Mouse (Mus musculus): Measurements from ENCODE around the gene Gale. TPM values are rescaled to one million over a fixed set of nuclear protein-coding genes. Genes with fewer than 3 reads are reported as not detected.

Gale gene
- polyA plus RNA-seq (2014; fragmentation: Illumina TruSeq; extraction: RNeasy Lipid Tissue Mini Kit (QIAGEN cat#74804)) = not detected

DNA sequence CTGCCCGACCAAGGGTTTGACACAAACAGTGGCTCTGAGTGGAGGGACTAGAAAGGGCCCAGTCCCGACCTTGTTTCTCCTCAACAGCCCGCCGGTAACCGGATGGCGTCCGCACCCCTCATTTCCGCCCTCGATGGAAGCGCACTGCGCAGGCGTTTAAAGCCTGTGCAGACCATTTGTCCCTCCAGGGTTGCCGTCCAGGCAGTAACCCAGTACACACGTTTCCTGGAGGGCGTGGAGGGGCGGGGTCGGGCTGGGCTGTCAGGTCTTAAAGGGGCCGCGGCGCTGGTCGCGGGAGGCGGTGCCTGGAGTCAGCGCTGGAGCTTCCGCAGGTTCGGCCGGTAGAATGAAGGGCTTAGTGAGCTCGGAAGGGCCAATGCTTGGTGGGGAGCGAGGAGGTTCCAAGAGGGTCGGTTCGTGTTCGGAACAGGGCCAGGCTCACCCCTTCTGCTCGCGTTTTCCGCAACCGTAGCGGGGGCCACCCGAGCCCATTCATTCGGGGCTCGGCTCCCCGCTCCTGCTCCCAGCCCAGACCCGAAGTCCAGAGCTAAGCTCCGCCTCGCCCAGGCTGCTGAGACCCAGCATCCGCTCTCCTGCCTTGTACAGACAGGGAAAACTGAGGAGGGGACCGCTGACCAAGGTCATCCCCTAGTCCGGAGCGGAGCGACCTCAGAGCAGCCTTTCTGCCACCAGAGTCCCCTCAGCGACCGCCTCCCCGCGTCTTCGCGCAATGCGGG is at the start of gene Gale:
TSS of gene Gale (plus strand) at position 271 of the 737 bp plus-strand sequence.

DNA sequence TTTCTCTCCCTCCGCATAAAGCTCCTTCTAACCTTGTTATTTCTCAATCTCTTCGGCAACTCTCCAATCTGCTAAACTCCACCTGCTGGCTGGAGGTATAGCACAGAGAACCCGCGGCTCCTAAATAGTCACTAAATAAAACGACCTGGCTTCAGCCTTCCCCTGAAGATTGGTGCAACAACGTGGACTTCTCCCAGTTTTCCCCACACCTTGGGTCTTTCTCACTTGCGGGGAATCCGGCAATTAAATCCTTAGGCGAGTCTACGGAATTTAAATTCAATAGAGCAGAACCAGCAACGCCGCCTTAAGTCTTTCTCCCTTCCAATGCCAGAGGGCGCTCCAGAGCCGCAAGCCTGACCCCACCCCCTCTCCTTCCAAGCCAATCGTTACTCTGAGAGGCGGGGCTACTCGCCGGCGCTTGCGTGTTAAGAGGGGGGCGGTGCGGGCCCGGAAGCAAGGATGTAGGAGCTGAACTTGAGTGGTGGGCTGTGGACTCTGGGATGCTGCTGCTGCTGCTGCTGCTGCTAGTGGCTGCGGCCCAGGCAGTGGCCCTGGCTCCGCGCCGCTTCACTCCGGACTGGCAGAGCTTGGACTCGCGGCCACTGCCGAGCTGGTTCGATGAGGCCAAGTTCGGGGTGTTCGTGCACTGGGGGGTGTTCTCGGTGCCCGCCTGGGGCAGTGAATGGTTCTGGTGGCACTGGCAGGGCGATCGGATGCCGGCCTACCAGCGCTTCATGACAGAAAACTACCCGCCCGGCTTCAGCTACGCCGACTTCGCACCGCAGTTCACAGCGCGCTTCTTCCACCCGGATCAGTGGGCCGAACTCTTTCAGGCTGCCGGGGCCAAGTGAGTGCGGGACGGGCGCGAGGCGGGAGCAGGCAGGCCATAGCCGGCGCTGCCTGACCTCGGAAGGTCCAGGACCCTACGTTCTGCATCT is 43.0 kb upstream of the Gale start, which contains the start of gene Fuca1:
TSS of gene Fuca1 (plus strand) at position 432 of the 938 bp plus-strand sequence.

DNA sequence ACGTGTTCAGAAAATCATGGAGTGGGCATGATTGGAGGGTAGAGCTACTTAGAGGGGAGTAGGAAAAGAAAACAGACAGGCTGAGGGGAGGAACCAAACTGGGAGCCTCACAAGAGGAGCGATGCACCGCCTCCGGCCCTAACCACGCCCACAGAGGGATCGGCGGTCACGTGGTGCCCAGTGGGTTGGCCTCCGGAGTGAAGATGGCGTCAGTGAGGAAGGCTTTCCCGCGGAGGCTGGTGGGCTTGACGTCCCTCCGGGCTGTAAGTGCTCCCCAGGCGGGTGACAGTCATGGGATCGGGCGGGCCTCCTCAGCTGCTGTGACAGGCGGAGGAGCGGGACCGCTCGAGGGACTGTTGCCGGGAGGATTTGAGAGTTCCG is 17.3 kb upstream of the Gale start, which contains the start of gene Hmgcl:
TSS of gene Hmgcl (plus strand) at position 171 of the 381 bp plus-strand sequence.

DNA sequence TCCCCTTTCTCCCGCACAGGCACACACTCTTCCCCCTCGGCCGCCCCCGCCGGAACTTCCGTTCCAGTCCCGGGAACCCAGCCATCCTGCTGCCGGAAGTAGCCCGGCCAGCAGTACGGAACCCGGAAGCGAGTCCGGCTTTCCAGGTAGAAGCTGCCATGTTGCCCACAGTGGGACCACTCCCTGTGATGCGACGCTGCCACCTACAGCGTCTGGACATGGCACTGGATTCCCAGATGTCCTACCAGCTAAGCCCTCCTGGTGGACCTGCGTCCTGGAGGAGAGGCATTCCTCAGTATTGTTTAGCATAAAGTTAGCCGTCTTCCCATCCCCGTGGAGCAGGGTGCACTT is 9.0 kb downstream of the Gale start, which contains the start of gene Lypla2:
TSS of gene Lypla2 (minus strand) at position 71 of the 351 bp plus-strand sequence.

DNA sequence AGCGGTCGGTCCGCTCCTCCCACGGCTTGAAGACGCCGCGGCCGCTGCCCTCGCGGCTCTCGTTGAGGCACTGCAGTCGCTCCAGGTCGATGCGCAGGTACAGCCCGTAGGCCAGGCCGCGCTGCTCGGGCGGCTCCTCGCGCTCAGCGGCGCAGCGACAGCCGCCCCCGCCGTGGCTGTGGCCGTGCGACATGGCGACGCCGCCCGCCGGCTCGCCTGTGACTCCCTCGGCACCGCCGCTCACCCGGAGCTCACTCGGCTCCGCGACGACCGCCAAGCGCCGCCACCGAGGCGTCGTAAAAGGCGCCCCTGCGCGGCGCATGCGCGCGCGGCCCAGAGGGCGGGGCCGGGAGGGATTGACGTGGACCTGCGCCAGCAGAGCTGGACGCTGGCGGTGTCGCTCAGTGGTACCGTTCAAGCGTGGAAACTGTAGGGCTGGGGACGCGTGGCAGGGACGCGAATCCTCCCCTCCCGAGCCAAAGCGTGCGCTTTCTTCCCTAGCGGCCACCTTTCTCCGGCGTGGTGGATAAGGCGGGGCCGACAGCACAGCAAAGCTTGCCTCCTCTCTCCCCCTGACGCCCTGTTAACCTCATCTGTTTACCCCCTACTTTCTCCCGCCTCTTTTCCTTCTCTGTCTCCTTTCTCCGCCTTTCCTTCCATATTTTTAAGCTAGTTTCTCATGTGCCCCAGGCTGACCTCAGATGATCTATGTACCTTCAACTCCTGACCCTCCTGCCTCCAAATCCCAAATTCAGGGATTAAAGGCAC is 23.6 kb downstream of the Gale start, which contains the start of gene Pithd1:
TSS of gene Pithd1 (minus strand) at position 322 of the 768 bp plus-strand sequence.

Other genes with a start within 250 kb of the Gale start
- gene Il22ra1, start 235.6 kb upstream of the Gale start, polyA plus RNA-seq (2014; fragmentation: Illumina TruSeq; extraction: RNeasy Lipid Tissue Mini Kit (QIAGEN cat#74804)) = not detected
- gene Myom3, start 204.0 kb upstream of the Gale start, polyA plus RNA-seq (2014; fragmentation: Illumina TruSeq; extraction: RNeasy Lipid Tissue Mini Kit (QIAGEN cat#74804)) = not detected
- 390 TPM for gene Srsf10, start 108.0 kb upstream of the Gale start, polyA plus RNA-seq (2014; fragmentation: Illumina TruSeq; extraction: RNeasy Lipid Tissue Mini Kit (QIAGEN cat#74804))
- gene Pnrc2, start 89.9 kb upstream of the Gale start, polyA plus RNA-seq (2014; fragmentation: Illumina TruSeq; extraction: RNeasy Lipid Tissue Mini Kit (QIAGEN cat#74804)) = 481 TPM
- gene Cnr2, start 68.3 kb upstream of the Gale start, polyA plus RNA-seq (2014; fragmentation: Illumina TruSeq; extraction: RNeasy Lipid Tissue Mini Kit (QIAGEN cat#74804)) = 0.34 TPM
- 13.7 TPM for gene Fuca1, start 43.0 kb upstream of the Gale start, polyA plus RNA-seq (2014; fragmentation: Illumina TruSeq; extraction: RNeasy Lipid Tissue Mini Kit (QIAGEN cat#74804))
- gene Hmgcl, start 17.3 kb upstream of the Gale start, polyA plus RNA-seq (2014; fragmentation: Illumina TruSeq; extraction: RNeasy Lipid Tissue Mini Kit (QIAGEN cat#74804)) = 3.6 TPM
- not detected for gene Lypla2, start 8.9 kb downstream of the Gale start, polyA plus RNA-seq (2014; fragmentation: Illumina TruSeq; extraction: RNeasy Lipid Tissue Mini Kit (QIAGEN cat#74804))
- 34.8 TPM for gene Pithd1, start 23.5 kb downstream of the Gale start, polyA plus RNA-seq (2014; fragmentation: Illumina TruSeq; extraction: RNeasy Lipid Tissue Mini Kit (QIAGEN cat#74804))
- 21.2 TPM for gene Eloa, start 58.0 kb downstream of the Gale start, polyA plus RNA-seq (2014; fragmentation: Illumina TruSeq; extraction: RNeasy Lipid Tissue Mini Kit (QIAGEN cat#74804))
- gene Rpl11, start 89.7 kb downstream of the Gale start, polyA plus RNA-seq (2014; fragmentation: Illumina TruSeq; extraction: RNeasy Lipid Tissue Mini Kit (QIAGEN cat#74804)) = 412 TPM
- 9.9 TPM for gene Id3, start 179.8 kb downstream of the Gale start, polyA plus RNA-seq (2014; fragmentation: Illumina TruSeq; extraction: RNeasy Lipid Tissue Mini Kit (QIAGEN cat#74804))
- gene E2f2, start 208.7 kb downstream of the Gale start, polyA plus RNA-seq (2014; fragmentation: Illumina TruSeq; extraction: RNeasy Lipid Tissue Mini Kit (QIAGEN cat#74804)) = 1.2 TPM
- 0.57 TPM for gene Asap3, start 242.6 kb downstream of the Gale start, polyA plus RNA-seq (2014; fragmentation: Illumina TruSeq; extraction: RNeasy Lipid Tissue Mini Kit (QIAGEN cat#74804))

All from ovary, adult 10 weeks (tissue).